Mouse (Mus musculus) cortical plate, adult 2 months (tissue): ENCODE results near the gene AC124502.3.

Experiments used
- CTCF ChIP-seq: fragments of 200-500 bp; IDR thresholded peaks from 2 replicates; pipeline ENCODE4 v1.5.1; 2011; ENCODE audit warnings: mild to moderate bottlenecking, control low read depth, low read length; ENCODE audit not compliant: insufficient read depth; ENCODE audit errors: extremely low read depth
- POLR2A ChIP-seq: fragments of 200-500 bp; IDR thresholded peaks from 2 replicates; pipeline ENCODE4 v1.6.1; 2011; ENCODE audit warnings: mild to moderate bottlenecking, low read length, control low read depth; ENCODE audit not compliant: insufficient read depth; ENCODE audit errors: extremely low read depth

- TF ChIP-seq CTCF (no peak), POLR2A (no peak)
These were observed 30.8 kb downstream of the AC124502.3 start for GRCm38 (mm10) chr19:5069486-5069885.
